In genomic region chrX:101120546-101120945, GRCm38 (mm10) we compare ENCODE assay signal across 24 mouse cellular contexts. TPM values are rescaled to one million over a fixed set of nuclear protein-coding genes. Genes with fewer than 3 reads are reported as not detected.
DNase-seq lines count a peak whose midpoint lies in the region; ATAC-seq and TF ChIP-seq lines count a peak whose summit lies in the region.
"Had no signal": no experiment of that assay in that cellular context is flagged by ENCODE, and none has a peak within 500 bp of the region (broad histone marks: within the 10 kb centered on the region; RNA-seq: fewer than 3 reads in every experiment).

No protein-coding gene starts in this region.

- CTCF ChIA-PET in Patski (lab: Charles Lee): interaction anchor here (1.7 kb wide), 1 partner anchor 12 kb away, joined by 5 read pairs; no protein-coding TSS in a partner anchor

- DNase-seq in hindbrain, postnatal 0 days (ENCODE audit: low spot score): peak; percentile 32
- DNase-seq in lung, postnatal 0 days (ENCODE audit: low spot score): no peak
- no peak for DNase-seq in lung, postnatal 25 days (ENCODE audit: low spot score)
- no peak for DNase-seq in Patski (ENCODE audit: low read depth, low spot score)
- DNase-seq in right cerebral cortex, postnatal 4 days: no peak
- no peak for DNase-seq in urinary bladder, postnatal 36 days (ENCODE audit: low spot score in 2 of 2)
- DNase-seq: adrenal gland, postnatal 25 days; cerebellum, adult 2 months; heart, adult 11 months; kidney, adult 2 months; kidney, postnatal 36 days; layer of hippocampus, adult 9-11 months; liver, embryonic 13.5 days; right cerebral cortex, postnatal 25 days; thymus, adult 2 months had no signal

- H3K9ac ChIP-seq in hindbrain, postnatal 0 days (replicated peaks; ENCODE audit: low read length): no peak overlapping the region
- no peak overlapping the region for H3K9ac ChIP-seq in hindbrain, embryonic 12.5 days
- H3K9ac ChIP-seq in lung, postnatal 0 days (replicated peaks; ENCODE audit: low read depth): no peak overlapping the region
- H3K9ac ChIP-seq: forebrain, embryonic 15.5 days; heart, embryonic 15.5 days; limb, embryonic 12.5 days; liver, embryonic 13.5 days; midbrain, embryonic 13.5 days; stomach, embryonic 15.5 days had no signal

- H3K27ac ChIP-seq in hindbrain, postnatal 0 days: no peak overlapping the region
- no peak overlapping the region for H3K27ac ChIP-seq in hindbrain, embryonic 12.5 days
- H3K27ac ChIP-seq in lung, postnatal 0 days (ENCODE audit: low read length): no peak overlapping the region
- H3K27ac ChIP-seq: forebrain, embryonic 15.5 days; heart, embryonic 15.5 days; limb, embryonic 12.5 days; liver, embryonic 13.5 days; midbrain, embryonic 13.5 days; stomach, embryonic 15.5 days had no signal

- no peak overlapping the region for H3K4me3 ChIP-seq in hindbrain, postnatal 0 days (ENCODE audit: low read length)
- no peak overlapping the region for H3K4me3 ChIP-seq in hindbrain, embryonic 12.5 days
- no peak overlapping the region for H3K4me3 ChIP-seq in lung, postnatal 0 days (ENCODE audit: low read depth, low read length)
- H3K4me3 ChIP-seq: forebrain, embryonic 15.5 days; heart, embryonic 15.5 days; limb, embryonic 12.5 days; liver, embryonic 13.5 days; midbrain, embryonic 13.5 days; stomach, embryonic 15.5 days had no signal

- no peaks in the 10 kb centered on the region for H3K4me1 ChIP-seq in hindbrain, postnatal 0 days (ENCODE audit: insufficient read depth, low read length)
- H3K4me1 ChIP-seq in hindbrain, embryonic 12.5 days: no peaks in the 10 kb centered on the region
- no peaks in the 10 kb centered on the region for H3K4me1 ChIP-seq in lung, postnatal 0 days (ENCODE audit: insufficient read depth, low read depth, low read length)
- H3K4me1 ChIP-seq: forebrain, embryonic 15.5 days; heart, embryonic 15.5 days; limb, embryonic 12.5 days; liver, embryonic 13.5 days; midbrain, embryonic 13.5 days; stomach, embryonic 15.5 days had no signal

- TF ChIP-seq CTCF in hindbrain, postnatal 0 days (IDR thresholded peaks at IDR 0.05; ENCODE audit: low read depth): peak; percentile 58
- TF ChIP-seq CTCF in lung, postnatal 0 days (IDR thresholded peaks at IDR 0.05): peak; percentile 37
- peak; percentile 35 for TF ChIP-seq CTCF in Patski (IDR thresholded peaks at IDR 0.05)

- no peaks in the 10 kb centered on the region for H3K27me3 ChIP-seq in hindbrain, postnatal 0 days (ENCODE audit: insufficient read depth, low read length)
- H3K27me3 ChIP-seq in hindbrain, embryonic 12.5 days: no peaks in the 10 kb centered on the region
- H3K27me3 ChIP-seq in lung, postnatal 0 days (replicated peaks; ENCODE audit: insufficient read depth, low read length): no peaks in the 10 kb centered on the region
- H3K27me3 ChIP-seq in Patski: peaks cover 6% of the 10 kb centered on the region
- H3K27me3 ChIP-seq: forebrain, embryonic 15.5 days; heart, embryonic 15.5 days; limb, embryonic 12.5 days; liver, embryonic 13.5 days; midbrain, embryonic 13.5 days; stomach, embryonic 15.5 days had no signal

- H3K36me3 ChIP-seq in hindbrain, postnatal 0 days (ENCODE audit: insufficient read depth, low read length): no peaks in the 10 kb centered on the region
- no peaks in the 10 kb centered on the region for H3K36me3 ChIP-seq in hindbrain, embryonic 12.5 days
- H3K36me3 ChIP-seq in lung, postnatal 0 days (ENCODE audit: insufficient read depth, low read length): no peaks in the 10 kb centered on the region
- H3K36me3 ChIP-seq: forebrain, embryonic 15.5 days; heart, embryonic 15.5 days; limb, embryonic 12.5 days; liver, embryonic 13.5 days; midbrain, embryonic 13.5 days; stomach, embryonic 15.5 days had no signal

- ATAC-seq in hindbrain, postnatal 0 days: no peak
- no peak for ATAC-seq in hindbrain, embryonic 12.5 days (ENCODE audit: low FRiP score)
- ATAC-seq in lung, postnatal 0 days: no peak
- ATAC-seq in Patski: no peak
- ATAC-seq: forebrain, embryonic 15.5 days; midbrain, embryonic 13.5 days had no signal

- H3K9me3 ChIP-seq in hindbrain, postnatal 0 days (ENCODE audit: low read length): no peaks in the 10 kb centered on the region
- H3K9me3 ChIP-seq in hindbrain, embryonic 12.5 days (replicated peaks): no peaks in the 10 kb centered on the region
- H3K9me3 ChIP-seq in lung, postnatal 0 days (ENCODE audit: low read length): no peaks in the 10 kb centered on the region
- H3K9me3 ChIP-seq: forebrain, embryonic 15.5 days; heart, embryonic 15.5 days; limb, embryonic 12.5 days; liver, embryonic 13.5 days; midbrain, embryonic 13.5 days; stomach, embryonic 15.5 days had no signal

- H3K4me2 ChIP-seq in hindbrain, postnatal 0 days (ENCODE audit: low read depth, low read length): no peak overlapping the region
- H3K4me2 ChIP-seq in hindbrain, embryonic 12.5 days (replicated peaks): no peak overlapping the region
- H3K4me2 ChIP-seq in lung, postnatal 0 days (replicated peaks; ENCODE audit: low read depth, low read length): no peak overlapping the region
- H3K4me2 ChIP-seq: forebrain, embryonic 15.5 days; heart, embryonic 15.5 days; limb, embryonic 12.5 days; liver, embryonic 13.5 days; midbrain, embryonic 13.5 days; stomach, embryonic 15.5 days had no signal

- in situ Hi-C loops in Patski (cut with MboI; ENCODE audit: low pct_unique_long_range_greater_than_20kb): no loop called here

- no peak for TF ChIP-seq EP300 in lung, postnatal 0 days (IDR thresholded peaks at IDR 0.05)

- 39% methylated on average over 1 of the region's 1 CpGs for WGBS in hindbrain, postnatal 0 days
- 58% methylated on average over 1 of the region's 1 CpGs for WGBS in hindbrain, embryonic 12.5 days
- WGBS in lung, postnatal 0 days: 43% methylated on average over 1 of the region's 1 CpGs

- POLR2A ChIA-PET in Patski (lab: Charles Lee): no interaction called here

RNA-seq across cellular contexts. Expression of gene Slc7a3, which starts 34.7 kb away (rescaled TPM):
- 16.6 and 24.8 TPM in 2 replicates for total RNA-seq in hindbrain, postnatal 0 days (2014; rRNA removed)
- 19.7 and 20.1 TPM in 2 replicates for polyA plus RNA-seq in hindbrain, postnatal 0 days (2015; fragmentation: Nextera tagmentation; extraction: Ambion mirVana)
- polyA plus RNA-seq in hindbrain, embryonic 12.5 days (2016; fragmentation: Nextera tagmentation; extraction: Ambion mirVana): 0.71 and 0.82 TPM in 2 replicates
- 0.19 and 0.29 TPM in 2 replicates for polyA plus RNA-seq in lung, postnatal 0 days (2015; fragmentation: Nextera tagmentation; extraction: Ambion mirVana)
- 0.59 TPM for polyA plus RNA-seq in Patski (2021)
- total RNA-seq: gastrocnemius, adult 18-20 months; hematopoietic stem cell, adult 5-6 weeks; megakaryocyte, adult 5-6 weeks had no signal

Comparison
In these comparisons a context has a peak if more than half of its experiments do, and no peak if none do; other contexts are left out.
1. RNA of gene Slc7a3, which starts 34.7 kb away (polyA plus RNA-seq): 19.7 to 20.1 TPM in hindbrain, postnatal 0 days; 0.71 to 0.82 TPM in hindbrain, embryonic 12.5 days, 0.59 TPM in Patski (single experiment) and 0.19 to 0.29 TPM in lung, postnatal 0 days; every median in the first group is over 10 times any median in the second.
2. Peak in every context shown above with its lines, with median percentiles within 50 percentile points of each other: CTCF ChIP-seq.